Mouse (Mus musculus) limb, embryonic 11.5 days (tissue): ENCODE measurements around the gene Hist1h3c. TPM values are rescaled to one million over a fixed set of nuclear protein-coding genes. Genes with fewer than 3 reads are reported as not detected.

Source experiments
- ATAC-seq: fragments of 200-750 bp; cut with Nextera tagmentation; 2 replicates; pipeline ENCODE4 v1.8.0; 2017; ENCODE audit warnings: low read depth; ENCODE audit not compliant: insufficient number of reproducible peaks, low FRiP score, low TSS enrichment
- DNase-seq: peaks from one replicate; pipeline ENCODE4 v3.0.0-alpha.2; 2015; ENCODE audit warnings: low spot score
- H3K27ac ChIP-seq: fragments of 300-500 bp; sonication (generic); replicated peaks from 2 replicates; pipeline ENCODE4 v1.5.1; 2014; ENCODE audit warnings: low read depth, mild to moderate bottlenecking, low read length
- H3K27me3 ChIP-seq: fragments of 300-500 bp; sonication (generic); 2 replicates; pipeline ENCODE4 v1.6.1; 2014; ENCODE audit warnings: mild to moderate bottlenecking, low read length, mixed read lengths; ENCODE audit not compliant: control insufficient read depth, insufficient read depth
- H3K36me3 ChIP-seq: fragments of 300-500 bp; sonication (generic); 2 replicates; pipeline ENCODE4 v1.6.1; 2014; ENCODE audit warnings: mild to moderate bottlenecking, low read length, moderate library complexity, mixed read lengths; ENCODE audit not compliant: control insufficient read depth, insufficient read depth
- H3K4me1 ChIP-seq: fragments of 300-500 bp; sonication (generic); 2 replicates; pipeline ENCODE4 v1.6.1; 2014; ENCODE audit warnings: low read length, mixed read lengths; ENCODE audit not compliant: control insufficient read depth, insufficient read depth
- H3K4me2 ChIP-seq: fragments of 300-500 bp; sonication (generic); 2 replicates; pipeline ENCODE4 v1.6.1; 2014; ENCODE audit warnings: low read depth, mild to moderate bottlenecking, moderate library complexity; ENCODE audit not compliant: severe bottlenecking
- H3K4me3 ChIP-seq: fragments of 300-500 bp; sonication (generic); 2 replicates; pipeline ENCODE4 v1.5.1; 2014; ENCODE audit warnings: low read depth, low read length
- H3K9ac ChIP-seq: fragments of 300-500 bp; sonication (generic); 2 replicates; pipeline ENCODE4 v1.6.1; 2014; ENCODE audit warnings: mild to moderate bottlenecking, low read length
- H3K9me3 ChIP-seq: fragments of 300-500 bp; sonication (generic); 2 replicates; pipeline ENCODE4 v1.6.1; 2016; ENCODE audit warnings: low read length; ENCODE audit not compliant: control insufficient read depth
- WGBS: fragments of 180-500 bp; shearing (Covaris S2); extraction: QIAGEN DNeasy Blood & Tissue Kit; methylation state at CpG from one replicate; pipeline ENCODE4 v1.1.7; 2014; 5-methylcytosine and 5-hydroxymethylcytosine counted together
- polyA plus RNA-seq: library from polyadenylated mRNA; unstranded; fragments of >200 nt; fragmentation: Nextera tagmentation; extraction: Ambion mirVana; gene quantifications from 2 replicates; pipeline ENCODE4 v1.2.1, GENCODE M21; 2014

The Hist1h3c gene
- polyA plus RNA-seq, 1 experiment from 2014 or later, result 13.3 TPM

DNA sequence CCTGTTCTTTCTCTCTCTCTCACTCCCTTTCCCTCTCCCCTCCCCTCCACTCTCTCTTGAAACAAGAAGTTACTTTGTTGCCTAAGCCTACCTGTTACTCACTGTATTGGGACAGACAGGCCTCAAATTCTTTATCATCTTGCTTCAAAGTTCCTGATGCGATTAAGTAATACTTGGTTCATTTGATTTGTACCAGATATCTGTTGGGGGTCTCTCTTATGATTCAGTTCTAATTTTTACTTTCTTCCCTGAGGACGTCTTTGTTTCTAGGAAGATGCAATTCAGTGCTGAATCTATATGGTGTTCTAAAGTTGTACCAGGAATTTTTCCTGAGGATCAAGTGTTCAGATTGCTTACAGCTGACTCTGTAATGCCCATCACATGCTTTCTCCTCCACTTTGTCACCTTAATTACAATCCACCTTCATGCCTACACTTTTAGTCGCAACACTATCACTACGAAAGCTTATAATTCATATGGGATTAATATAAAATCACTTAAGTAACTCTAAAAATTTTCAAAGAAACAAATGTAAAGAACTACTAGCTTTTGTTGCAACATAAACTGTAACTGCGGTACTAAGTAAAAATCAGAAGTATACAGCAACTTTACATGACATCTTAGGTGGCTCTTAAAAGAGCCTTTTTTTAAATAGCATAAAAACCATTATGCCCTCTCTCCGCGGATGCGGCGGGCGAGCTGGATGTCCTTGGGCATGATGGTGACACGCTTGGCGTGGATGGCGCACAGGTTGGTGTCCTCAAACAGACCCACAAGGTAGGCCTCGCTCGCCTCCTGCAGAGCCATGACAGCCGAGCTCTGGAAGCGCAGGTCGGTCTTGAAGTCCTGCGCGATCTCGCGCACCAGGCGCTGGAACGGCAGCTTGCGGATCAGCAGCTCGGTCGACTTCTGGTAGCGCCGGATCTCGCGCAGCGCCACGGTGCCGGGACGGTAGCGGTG, 701 bp downstream of the Hist1h3c start:
- peak overlapping the region; percentile 89 for H3K27ac ChIP-seq
- peak overlapping the region; percentile 64 for H3K4me2 ChIP-seq
- 2% methylated on average over 16 of the region's 36 CpGs for WGBS
- H3K9ac ChIP-seq, result peak overlapping the region; percentile 71
- H3K4me3 ChIP-seq, result peak overlapping the region; percentile 33
- no peak for ATAC-seq
- no peaks in the 10 kb centered on the region for H3K36me3 ChIP-seq
- H3K27me3 ChIP-seq, result no peaks in the 10 kb centered on the region
- no peaks in the 10 kb centered on the region for H3K9me3 ChIP-seq
- DNase-seq, result peak; percentile 26
- no peaks in the 10 kb centered on the region for H3K4me1 ChIP-seq

DNA sequence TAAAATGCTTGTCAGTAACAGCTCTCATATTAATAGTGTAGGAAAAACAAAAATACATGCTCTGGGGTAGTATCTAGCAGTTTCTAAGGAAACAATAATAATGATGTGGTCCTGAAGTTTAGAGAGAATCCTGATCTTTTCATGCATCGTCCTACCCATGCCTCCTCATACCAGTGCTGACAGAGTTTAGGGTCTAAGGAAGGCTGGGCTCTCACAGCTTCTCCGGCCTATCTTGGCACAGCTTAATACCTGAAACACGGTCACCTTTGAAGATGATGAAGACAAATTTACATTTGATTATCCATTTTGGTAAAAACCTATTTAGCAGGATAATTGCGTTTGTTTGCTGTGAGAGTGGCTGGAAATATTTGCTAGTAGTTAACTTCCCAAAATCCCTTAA, 1.4 kb downstream of the Hist1h3c start:
- Histone ChIP-seq H3K9me3 (no peaks in the 10 kb centered on the region), H3K36me3 (no peaks in the 10 kb centered on the region), H3K4me1 (no peaks in the 10 kb centered on the region), H3K9ac (peak overlapping the region; percentile 71; the same call in 1 of the 2 replicates), H3K4me2 (peak overlapping the region; percentile 64), H3K27me3 (no peaks in the 10 kb centered on the region), H3K27ac (peak overlapping the region; percentile 89), H3K4me3 (no peak overlapping the region)
- ATAC-seq, result no peak
- 54% methylated on average over 4 of the region's 4 CpGs for WGBS
- DNase-seq, result peak; percentile 53

DNA sequence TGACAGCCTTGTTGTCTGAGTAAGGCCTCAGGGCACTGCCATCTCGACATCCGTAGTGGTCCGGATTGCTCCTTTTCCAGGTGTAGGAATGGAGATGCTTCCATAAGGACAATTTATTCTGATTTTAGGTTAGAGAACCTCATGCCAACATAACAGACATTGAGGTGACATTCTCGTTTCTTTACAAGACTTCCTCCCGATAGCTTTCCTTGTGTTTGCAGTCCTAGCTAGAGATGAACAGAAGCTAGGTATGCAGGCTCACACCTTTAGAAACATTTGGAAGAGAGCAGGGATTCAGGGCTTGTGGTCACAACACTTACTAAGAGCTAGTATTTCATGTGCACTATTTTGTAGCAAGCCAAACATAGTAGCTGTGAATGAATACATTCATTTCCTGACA, 2.2 kb downstream of the Hist1h3c start:
- Histone ChIP-seq H3K36me3 (no peaks in the 10 kb centered on the region), H3K27me3 (no peaks in the 10 kb centered on the region), H3K4me1 (no peaks in the 10 kb centered on the region), H3K4me2 (no peak overlapping the region), H3K9me3 (no peaks in the 10 kb centered on the region), H3K4me3 (no peak overlapping the region), H3K9ac (no peak overlapping the region), H3K27ac (no peak overlapping the region)
- WGBS, result 84% methylated on average over 5 of the region's 5 CpGs
- peak; percentile 21 for DNase-seq
- no peak for ATAC-seq

DNA sequence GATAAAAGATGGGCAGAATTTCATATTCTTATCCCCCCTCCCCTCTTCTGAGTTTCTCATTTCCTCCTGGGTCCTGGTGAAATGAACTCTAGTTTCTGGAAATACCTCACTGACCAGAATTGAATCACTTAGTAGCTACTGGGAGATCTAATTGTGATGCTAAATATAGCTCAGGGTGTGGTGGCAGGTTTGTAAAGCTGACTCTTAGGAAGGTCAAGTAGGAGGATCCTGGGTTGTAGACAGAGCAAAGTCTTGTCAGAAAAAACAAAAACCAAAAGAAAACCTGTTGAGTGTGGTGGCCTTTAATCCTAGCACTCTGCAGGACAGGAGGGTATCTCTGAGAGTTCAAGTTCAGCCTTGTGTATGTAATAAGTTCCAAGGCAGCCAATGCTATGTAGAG, 3.4 kb downstream of the Hist1h3c start:
- Histone ChIP-seq H3K9me3 (no peaks in the 10 kb centered on the region), H3K27me3 (no peaks in the 10 kb centered on the region), H3K27ac (no peak overlapping the region)

DNA sequence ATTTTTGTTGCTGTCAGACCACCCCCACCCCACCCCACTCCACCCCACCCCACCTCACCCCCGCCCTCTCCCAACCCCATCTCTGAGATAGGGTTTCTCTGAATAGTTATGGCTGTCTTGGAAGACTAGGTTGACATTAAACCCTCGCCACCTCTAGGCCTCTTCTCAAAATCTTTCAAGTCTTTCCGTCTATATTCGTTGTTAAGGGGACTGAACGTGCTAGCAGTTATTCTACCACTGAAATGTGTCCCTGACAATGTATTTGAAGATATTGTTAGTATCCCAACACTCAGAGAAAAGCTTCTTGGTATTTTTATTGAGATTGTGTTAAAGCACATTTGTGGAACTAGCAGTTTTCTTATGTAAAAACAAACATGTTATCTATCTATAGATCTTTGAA, 4.5 kb downstream of the Hist1h3c start:
- Histone ChIP-seq H3K27me3 (no peaks in the 10 kb centered on the region), H3K4me3 (peak overlapping the region; percentile 48; the same call in 1 of the 2 replicates), H3K9me3 (no peaks in the 10 kb centered on the region), H3K27ac (peak overlapping the region; percentile 99; the same call in 1 of the 2 replicates), H3K4me2 (peak overlapping the region; percentile 70; the same call in 1 of the 2 replicates), H3K4me1 (no peaks in the 10 kb centered on the region), H3K9ac (no peak overlapping the region), H3K36me3 (no peaks in the 10 kb centered on the region)
- DNase-seq (peak; percentile 21), ATAC-seq (no peak)
- WGBS, result 66% methylated on average over 5 of the region's 5 CpGs

More for the DNA sequence above, 3.4 kb downstream of the Hist1h3c start:
- Histone ChIP-seq H3K4me2 (no peak overlapping the region), H3K4me1 (no peaks in the 10 kb centered on the region), H3K4me3 (no peak overlapping the region), H3K9ac (no peak overlapping the region), H3K36me3 (no peaks in the 10 kb centered on the region)
- no peak for ATAC-seq
- DNase-seq, result no peak

DNA sequence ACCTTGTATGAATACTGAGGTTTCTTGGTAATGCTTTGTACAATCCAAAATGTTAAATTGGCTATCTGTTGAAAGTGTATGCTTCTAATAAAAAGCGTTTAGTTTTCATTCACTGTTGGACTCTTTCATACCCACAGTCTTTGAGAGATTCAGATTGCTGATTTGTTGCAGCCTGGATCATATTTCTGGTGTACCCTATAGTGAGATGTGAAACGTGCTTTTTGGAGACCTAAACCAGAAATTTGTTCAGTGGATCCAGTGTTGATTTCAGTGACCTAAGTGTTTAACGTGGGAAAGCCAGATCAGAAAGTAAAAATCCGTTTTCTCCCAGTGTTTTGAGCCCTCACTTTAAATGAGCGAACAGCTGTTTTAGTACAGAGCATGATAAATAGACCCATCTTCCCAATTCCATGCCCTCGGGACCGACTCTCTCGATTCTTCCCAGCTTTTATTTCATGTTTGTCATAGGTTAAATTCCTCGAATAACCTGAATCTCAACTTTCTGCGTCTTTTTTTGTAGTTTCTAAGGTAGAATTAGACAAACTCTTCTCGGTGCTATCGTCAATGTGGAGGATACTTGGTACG, 5.1 kb downstream of the Hist1h3c start:
- peak overlapping the region; percentile 99 for H3K27ac ChIP-seq

DNA sequence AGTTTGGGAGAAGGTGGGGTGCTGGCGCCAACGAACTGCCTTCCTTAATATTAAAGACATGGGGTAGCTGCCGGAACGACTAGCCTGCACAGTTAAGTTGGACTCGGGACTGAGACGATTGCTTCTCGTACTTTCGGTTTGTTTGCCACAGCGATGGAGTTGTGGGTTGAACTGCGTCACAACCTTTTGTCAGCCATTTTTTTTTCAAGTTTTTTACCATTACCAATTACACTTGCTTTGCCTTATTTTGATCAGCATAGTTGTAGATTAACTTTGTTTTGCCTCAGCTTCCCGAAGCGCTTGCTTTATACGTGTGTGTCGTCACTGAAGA, 5.5 kb downstream of the Hist1h3c start:
- WGBS, result under 1% methylated on average over 14 of the region's 14 CpGs

More for the DNA sequence above, 5.1 kb downstream of the Hist1h3c start:
- WGBS, result 31% methylated on average over 13 of the region's 13 CpGs
- DNase-seq (peak; percentile 38), ATAC-seq (no peak)
- Histone ChIP-seq H3K36me3 (no peaks in the 10 kb centered on the region), H3K9me3 (no peaks in the 10 kb centered on the region), H3K27me3 (no peaks in the 10 kb centered on the region), H3K4me3 (peak overlapping the region; percentile 48), H3K4me2 (peak overlapping the region; percentile 70), H3K4me1 (no peaks in the 10 kb centered on the region), H3K9ac (peak overlapping the region; percentile 77)

DNA sequence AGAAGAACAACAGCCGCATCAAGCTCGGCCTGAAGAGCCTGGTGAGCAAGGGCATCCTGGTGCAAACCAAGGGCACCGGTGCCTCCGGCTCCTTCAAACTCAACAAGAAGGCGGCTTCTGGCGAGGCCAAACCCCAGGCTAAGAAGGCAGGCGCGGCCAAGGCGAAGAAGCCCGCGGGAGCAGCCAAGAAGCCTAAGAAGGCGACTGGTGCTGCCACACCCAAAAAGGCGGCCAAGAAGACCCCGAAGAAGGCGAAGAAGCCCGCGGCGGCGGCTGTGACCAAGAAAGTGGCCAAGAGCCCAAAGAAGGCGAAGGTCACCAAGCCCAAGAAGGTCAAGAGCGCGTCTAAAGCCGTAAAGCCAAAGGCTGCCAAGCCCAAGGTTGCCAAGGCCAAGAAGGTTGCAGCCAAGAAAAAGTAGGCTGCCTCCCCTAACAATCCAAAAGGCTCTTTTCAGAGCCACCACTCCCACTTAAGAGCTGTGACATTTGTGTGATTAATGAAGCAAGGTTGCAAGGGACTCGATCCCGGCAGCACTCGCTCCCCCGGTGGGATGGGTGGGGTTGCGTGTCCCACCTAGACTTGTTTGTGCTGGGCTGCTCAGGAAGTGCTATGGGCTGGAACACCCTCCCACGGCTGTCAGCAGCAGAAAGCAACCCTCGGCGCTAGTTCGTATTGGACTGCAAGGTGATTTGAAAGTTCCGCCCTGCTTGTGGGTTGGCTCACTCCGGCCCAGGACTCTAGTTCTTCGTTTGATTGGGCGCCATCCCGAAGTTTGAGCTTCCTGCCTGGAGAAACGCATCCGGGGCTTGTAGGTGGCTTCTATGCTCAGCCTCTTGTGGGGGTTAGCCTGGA, 6.1 kb downstream of the Hist1h3c start:
- under 1% methylated on average over 39 of the region's 39 CpGs for WGBS
- peak overlapping the region; percentile 77 for H3K9ac ChIP-seq
- no peaks in the 10 kb centered on the region for H3K4me1 ChIP-seq
- no peaks in the 10 kb centered on the region for H3K9me3 ChIP-seq
- H3K4me2 ChIP-seq, result peak overlapping the region; percentile 70
- no peaks in the 10 kb centered on the region for H3K36me3 ChIP-seq
- H3K27ac ChIP-seq, result peak overlapping the region; percentile 99
- H3K27me3 ChIP-seq, result no peaks in the 10 kb centered on the region
- DNase-seq (peak; percentile 97), ATAC-seq (peak; percentile 88)
- peak overlapping the region; percentile 48 for H3K4me3 ChIP-seq

More for the DNA sequence above, 5.5 kb downstream of the Hist1h3c start:
- Histone ChIP-seq H3K9ac (peak overlapping the region; percentile 77), H3K4me1 (no peaks in the 10 kb centered on the region), H3K4me3 (peak overlapping the region; percentile 48), H3K36me3 (no peaks in the 10 kb centered on the region), H3K27me3 (no peaks in the 10 kb centered on the region), H3K4me2 (peak overlapping the region; percentile 70), H3K27ac (peak overlapping the region; percentile 99), H3K9me3 (no peaks in the 10 kb centered on the region)
- no peak for DNase-seq
- ATAC-seq, result no peak
